Mouse (Mus musculus) heart, embryonic 12.5 days (tissue): Measurements from ENCODE around the gene Zfp282. TPM values are rescaled to one million over a fixed set of nuclear protein-coding genes. Genes with fewer than 3 reads are reported as not detected.

ENCODE experiments used
- ATAC-seq: fragments of 200-750 bp; cut with Nextera tagmentation; 2 replicates; pipeline ENCODE4 v1.8.0; 2017; ENCODE audit warnings: moderate TSS enrichment, moderate library complexity; ENCODE audit not compliant: insufficient number of reproducible peaks, low FRiP score
- H3K27ac ChIP-seq: fragments of 300-500 bp; sonication (generic); 2 replicates; pipeline ENCODE4 v1.5.1; 2016; ENCODE audit warnings: mild to moderate bottlenecking, moderate library complexity; ENCODE audit not compliant: poor library complexity, severe bottlenecking
- H3K27me3 ChIP-seq: fragments of 300-500 bp; sonication (generic); replicated peaks from 2 replicates; pipeline ENCODE4 v1.6.1; 2016; ENCODE audit warnings: mild to moderate bottlenecking, moderate library complexity
- H3K36me3 ChIP-seq: fragments of 300-500 bp; sonication (generic); 2 replicates; pipeline ENCODE4 v1.6.1; 2016; ENCODE audit warnings: mild to moderate bottlenecking, moderate library complexity
- H3K4me1 ChIP-seq: fragments of 300-500 bp; sonication (generic); replicated peaks from 2 replicates; pipeline ENCODE4 v1.6.1; 2016; ENCODE audit warnings: mild to moderate bottlenecking
- H3K4me2 ChIP-seq: fragments of 300-500 bp; sonication (generic); 2 replicates; pipeline ENCODE4 v1.6.1; 2016; ENCODE audit warnings: mild to moderate bottlenecking, moderate library complexity
- H3K4me3 ChIP-seq: fragments of 300-500 bp; sonication (generic); 2 replicates; pipeline ENCODE4 v1.5.1; 2016; ENCODE audit warnings: mild to moderate bottlenecking
- H3K9ac ChIP-seq: fragments of 300-500 bp; sonication (generic); 2 replicates; pipeline ENCODE4 v1.6.1; 2016; ENCODE audit warnings: mild to moderate bottlenecking, moderate library complexity
- H3K9me3 ChIP-seq: fragments of 300-500 bp; sonication (generic); replicated peaks from 2 replicates; pipeline ENCODE4 v1.6.1; 2016; ENCODE audit warnings: mild to moderate bottlenecking, moderate library complexity
- WGBS: fragments of 180-500 bp; shearing (Covaris S2); methylation state at CpG from one replicate; pipeline ENCODE4 v1.1.7; 2016; 5-methylcytosine and 5-hydroxymethylcytosine counted together
- polyA plus RNA-seq: library from polyadenylated mRNA; unstranded; fragments of >200 nt; fragmentation: Nextera tagmentation; extraction: Ambion mirVana; gene quantifications from 2 replicates; pipeline ENCODE4 v1.2.1, GENCODE M21; 2016

The Zfp282 gene
- polyA plus RNA-seq, 1 experiment from 2014 or later, result 10.3 TPM

DNA sequence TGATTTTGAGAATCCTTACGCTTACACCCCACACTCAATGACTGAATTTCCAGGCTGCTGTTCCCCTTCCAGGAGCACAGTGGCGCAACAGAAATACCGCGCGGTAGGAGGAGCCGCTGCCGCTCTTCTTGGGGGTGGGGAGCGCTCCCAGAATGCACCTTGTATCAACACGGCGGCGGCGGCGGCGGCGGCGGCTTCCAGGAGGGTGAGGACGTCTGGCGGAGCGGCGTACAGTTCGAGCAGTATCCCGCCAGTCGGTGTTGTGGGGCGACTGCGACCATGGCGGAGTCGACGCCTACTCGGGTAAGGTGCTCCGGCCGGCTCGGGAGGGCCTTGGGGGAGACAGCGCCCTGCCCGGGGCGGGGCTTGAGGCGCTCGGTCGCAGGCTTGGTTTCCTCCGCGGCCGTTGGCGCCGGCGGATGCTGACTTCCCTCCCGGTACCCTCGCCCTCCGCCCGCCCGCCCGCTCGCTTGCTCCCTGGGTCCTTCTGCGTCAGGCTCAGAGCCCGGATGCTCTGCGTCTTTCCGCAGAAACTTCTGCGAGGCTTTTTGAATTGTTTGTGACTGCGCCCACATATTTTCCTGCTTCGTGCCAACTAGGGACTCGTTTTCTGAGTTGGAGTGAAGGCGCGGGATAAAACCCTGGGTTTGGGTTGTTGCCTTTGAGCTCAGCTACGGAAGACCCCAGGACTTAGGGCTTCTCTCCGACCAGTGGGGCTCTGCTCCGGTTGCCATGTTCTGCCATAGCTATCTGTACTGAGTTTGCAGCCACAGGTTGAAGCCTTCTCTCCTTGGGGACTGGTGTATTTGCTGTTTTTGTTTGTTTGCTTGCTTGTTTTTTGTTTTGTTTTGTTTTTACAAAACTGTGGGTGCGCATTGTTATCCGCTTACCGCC is 43.7 kb downstream of the Zfp282 start, which contains the start of gene Zfp212:
Zfp212 (plus strand) TSS at position 30 of the 894 bp plus-strand sequence.
- WGBS, result under 1% methylated on average over 67 of the region's 67 CpGs
- no peaks in the 10 kb centered on the region for H3K36me3 ChIP-seq

DNA sequence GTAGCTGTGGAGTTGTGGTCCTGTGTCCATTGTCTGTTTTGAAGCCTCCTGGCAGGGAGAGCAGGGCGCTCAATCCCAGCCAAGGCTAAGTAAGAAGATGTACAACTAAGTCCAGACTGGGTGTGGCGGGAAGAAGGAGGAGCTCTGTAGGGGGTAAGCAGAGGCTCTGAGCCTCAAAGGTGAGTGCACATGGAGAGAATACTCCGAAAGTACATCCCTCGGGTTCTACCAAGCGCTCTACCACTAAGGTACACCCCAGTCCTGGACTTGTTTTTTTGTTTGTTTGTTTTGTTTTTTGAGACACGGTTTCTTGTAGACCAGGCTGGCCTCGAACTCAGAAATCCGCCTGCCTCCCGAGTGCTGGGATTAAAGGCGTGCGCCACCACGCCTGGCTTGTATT is 65.5 kb downstream of the Zfp282 start:
- ATAC-seq, result no peak
- peaks cover 12% of the 10 kb centered on the region for H3K27me3 ChIP-seq
- peak overlapping the region; percentile 54 for H3K4me3 ChIP-seq
- no peak overlapping the region for H3K9ac ChIP-seq
- peaks cover 14% of the 10 kb centered on the region; the same call in 1 of the 2 replicates for H3K36me3 ChIP-seq
- H3K4me2 ChIP-seq, result peak overlapping the region; percentile 90
- 48% methylated on average over 12 of the region's 12 CpGs for WGBS
- H3K27ac ChIP-seq, result no peak overlapping the region
- H3K9me3 ChIP-seq, result no peaks in the 10 kb centered on the region; the same call in 1 of the 2 replicates
- H3K4me1 ChIP-seq, result peaks cover 11% of the 10 kb centered on the region

More for the DNA sequence above, 43.7 kb downstream of the Zfp282 start, which contains the start of gene Zfp212:
- peak; percentile 93 for ATAC-seq
- Histone ChIP-seq H3K27ac (peak within 1 kb of the TSS; percentile 97), H3K4me1 (peaks cover 10% of the 10 kb centered on the region), H3K9ac (peak within 1 kb of the TSS; percentile 89), H3K9me3 (no peaks in the 10 kb centered on the region), H3K4me2 (peak within 1 kb of the TSS; percentile 90), H3K4me3 (peak within 1 kb of the TSS; percentile 92), H3K27me3 (no peaks in the 10 kb centered on the region)

DNA sequence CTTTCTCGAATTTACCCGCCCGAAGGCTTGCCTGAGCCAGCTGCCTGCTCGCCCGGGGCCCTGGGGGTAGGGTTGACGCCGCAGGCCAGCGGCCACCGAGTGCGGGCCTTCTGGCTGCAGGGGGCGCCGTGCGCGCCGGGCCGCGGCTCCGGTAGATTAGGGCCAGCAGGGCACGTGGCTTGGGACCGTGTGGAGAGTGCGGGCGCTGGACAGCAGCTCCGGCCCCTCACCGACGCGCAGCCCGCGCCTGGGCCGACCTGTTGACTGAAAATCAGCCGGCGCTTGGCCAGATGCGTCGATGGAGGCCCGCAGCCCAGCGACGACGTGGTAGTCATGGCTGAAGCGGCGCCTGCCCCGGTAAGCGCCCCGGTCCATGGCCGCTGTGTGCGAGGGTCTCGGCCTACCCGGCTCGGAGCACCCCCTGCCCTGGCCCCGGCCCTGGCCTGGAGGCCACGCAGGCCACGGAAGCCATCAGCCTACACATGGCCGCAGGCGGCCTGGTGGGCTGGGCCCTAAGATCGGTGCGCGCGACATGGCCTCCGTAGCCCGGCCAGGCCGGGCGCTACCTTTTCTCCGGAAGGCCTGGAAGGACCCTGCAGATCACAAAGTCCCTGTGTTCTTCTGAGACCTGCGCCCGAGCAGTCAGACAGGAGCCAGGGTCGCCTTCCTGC is 66.2 kb downstream of the Zfp282 start:
- Histone ChIP-seq H3K4me1 (peaks cover 11% of the 10 kb centered on the region), H3K27me3 (peaks cover 12% of the 10 kb centered on the region), H3K36me3 (peaks cover 14% of the 10 kb centered on the region; the same call in 1 of the 2 replicates), H3K4me3 (peak overlapping the region; percentile 54), H3K9ac (peak overlapping the region; percentile 64), H3K4me2 (peak overlapping the region; percentile 90), H3K27ac (no peak overlapping the region), H3K9me3 (no peaks in the 10 kb centered on the region; the same call in 1 of the 2 replicates)
- WGBS, result 8% methylated on average over 64 of the region's 64 CpGs
- peak; percentile 89 for ATAC-seq

DNA sequence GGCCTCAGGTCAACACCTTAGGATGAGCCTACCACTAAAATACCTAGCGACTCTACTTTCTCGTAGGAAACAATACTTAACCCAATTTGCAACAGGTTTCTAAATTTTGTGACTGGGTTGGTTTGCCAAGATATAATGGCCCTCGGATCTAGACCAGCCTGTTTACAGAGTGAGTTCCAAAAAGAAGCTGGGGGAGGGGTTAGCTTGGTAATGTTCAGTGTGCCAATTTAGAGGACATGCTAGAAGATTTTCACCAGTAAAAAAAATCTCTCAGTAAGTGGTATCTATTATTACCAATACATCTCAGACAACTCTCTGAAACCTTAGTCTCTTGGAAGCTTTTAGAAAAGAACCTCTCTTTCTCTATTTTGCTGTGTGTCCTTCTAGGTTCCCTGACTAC is 66.7 kb downstream of the Zfp282 start:
- Histone ChIP-seq H3K4me1 (peaks cover 11% of the 10 kb centered on the region), H3K27ac (no peak overlapping the region), H3K4me3 (peak overlapping the region; percentile 54), H3K9me3 (no peaks in the 10 kb centered on the region; the same call in 1 of the 2 replicates), H3K4me2 (peak overlapping the region; percentile 90), H3K36me3 (peaks cover 14% of the 10 kb centered on the region; the same call in 1 of the 2 replicates), H3K27me3 (peaks cover 13% of the 10 kb centered on the region), H3K9ac (peak overlapping the region; percentile 64)
- WGBS, result 84% methylated on average over 3 of the region's 3 CpGs
- no peak for ATAC-seq

- H3K27me3 ChIP-seq, result peaks cover 31% of the 10 kb centered on the region
- 93% methylated on average over 4 of the region's 4 CpGs for WGBS
- peaks cover 11% of the 10 kb centered on the region for H3K4me1 ChIP-seq
- no peak overlapping the region for H3K4me2 ChIP-seq
- H3K27ac ChIP-seq, result no peak overlapping the region
- no peak for ATAC-seq
- H3K4me3 ChIP-seq, result no peak overlapping the region
- H3K9me3 ChIP-seq, result no peaks in the 10 kb centered on the region; the same call in 1 of the 2 replicates
- peaks cover 14% of the 10 kb centered on the region; the same call in 1 of the 2 replicates for H3K36me3 ChIP-seq
- no peak overlapping the region for H3K9ac ChIP-seq
Measured at GRCm38 (mm10) chr6:47947388-47947787, 70.4 kb downstream of the Zfp282 start.

DNA sequence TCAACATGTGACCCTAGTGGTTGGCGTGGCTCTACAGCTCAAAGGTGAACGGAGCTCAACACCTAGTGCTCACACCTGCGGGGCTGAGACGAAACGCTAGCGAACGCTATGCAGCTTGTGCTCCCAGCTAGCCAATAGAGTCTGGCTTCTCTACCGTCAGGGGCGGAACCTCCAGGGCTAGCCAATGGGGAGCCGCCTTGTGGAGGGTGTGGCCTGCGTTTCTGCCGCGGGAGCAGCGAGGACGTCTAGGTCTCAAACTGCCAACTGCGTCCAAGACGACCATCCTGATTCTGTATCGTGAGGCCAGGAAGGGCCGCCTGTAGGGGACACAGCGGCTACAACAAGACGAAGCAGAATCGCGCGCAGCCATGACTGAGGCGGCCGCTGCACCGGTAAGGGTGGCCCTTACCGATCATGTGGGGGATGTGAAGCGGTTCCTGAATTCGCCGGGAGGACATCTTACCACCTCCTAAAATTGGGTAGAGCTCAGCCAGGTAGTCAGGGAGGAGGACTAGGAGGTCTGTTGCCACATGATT is 76.3 kb downstream of the Zfp282 start, which contains the start of gene Zfp956:
Zfp956 (plus strand) TSS at position 200 of the 536 bp plus-strand sequence.
- Histone ChIP-seq H3K4me3 (peak within 1 kb of the TSS; percentile 66), H3K27ac (no peak within 1 kb of the TSS), H3K4me1 (no peaks in the 10 kb centered on the region), H3K9ac (peak within 1 kb of the TSS; percentile 80), H3K9me3 (no peaks in the 10 kb centered on the region), H3K27me3 (peaks cover 50% of the 10 kb centered on the region), H3K4me2 (peak within 1 kb of the TSS; percentile 86), H3K36me3 (no peaks in the 10 kb centered on the region)
- under 1% methylated on average over 31 of the region's 31 CpGs for WGBS
- ATAC-seq, result peak; percentile 99

GRCm38 (mm10) chr6:47954425-47954824 is 77.4 kb downstream of the Zfp282 start:
- Histone ChIP-seq H3K4me3 (no peak overlapping the region), H3K36me3 (no peaks in the 10 kb centered on the region), H3K4me1 (no peaks in the 10 kb centered on the region), H3K27ac (no peak overlapping the region), H3K4me2 (no peak overlapping the region; the same call in 1 of the 2 replicates), H3K9ac (no peak overlapping the region), H3K9me3 (no peaks in the 10 kb centered on the region), H3K27me3 (peaks cover 44% of the 10 kb centered on the region)
- WGBS, result 90% methylated on average over 3 of the region's 3 CpGs
- no peak for ATAC-seq

GRCm38 (mm10) chr6:47957816-47958215 is 80.8 kb downstream of the Zfp282 start:
- Histone ChIP-seq H3K4me2 (no peak overlapping the region), H3K4me1 (no peaks in the 10 kb centered on the region), H3K36me3 (no peaks in the 10 kb centered on the region), H3K9me3 (no peaks in the 10 kb centered on the region), H3K27ac (no peak overlapping the region), H3K4me3 (no peak overlapping the region), H3K9ac (no peak overlapping the region), H3K27me3 (peaks cover 32% of the 10 kb centered on the region; the same call in 1 of the 2 replicates)
- no peak for ATAC-seq

Other genes starting within 250 kb of the Zfp282 start
- 209 and 219 TPM in 2 replicates for gene Pdia4, start 63.8 kb upstream of the Zfp282 start, polyA plus RNA-seq
- 1.3 and 1.6 TPM in 2 replicates for gene Zfp786, start 46.3 kb upstream of the Zfp282 start, polyA plus RNA-seq
- gene Zfp398, start 41.5 kb upstream of the Zfp282 start, polyA plus RNA-seq, result 3.7 and 4.7 TPM in 2 replicates
- 9.1 and 10.4 TPM in 2 replicates for gene Zfp212, start 43.3 kb downstream of the Zfp282 start, polyA plus RNA-seq
- gene Zfp956, start 76.2 kb downstream of the Zfp282 start, polyA plus RNA-seq, result 2.8 and 3.1 TPM in 2 replicates
- 3.9 and 4.9 TPM in 2 replicates for gene Zfp777, start 171.7 kb downstream of the Zfp282 start, polyA plus RNA-seq
- 12.8 and 15.3 TPM in 2 replicates for gene Zfp746, start 209.4 kb downstream of the Zfp282 start, polyA plus RNA-seq